Mouse (Mus musculus) left cerebral cortex, adult 18-20 months (tissue): Measurements from ENCODE around the gene Kyat1. TPM values are rescaled to one million over a fixed set of nuclear protein-coding genes. Genes with fewer than 3 reads are reported as not detected.
"Not testable (repeated sequence)": the region's sequence is repeated elsewhere in the genome, so short reads cannot be mapped to it uniquely, and the experiment has no call there.

Source experiments
- DNase-seq, 2 experiments: peaks; one replicate each; pipeline ENCODE4 v3.0.0; 2021 to 2022; ENCODE audit warnings: low spot score in 2 of 2, mixed read lengths in 1 of 2
- total RNA-seq, 2 experiments: library from RNA; stranded (reverse); gene quantifications; 2 replicates each; pipeline ENCODE4 v1.2.3; 2021

Gene Kyat1
- total RNA-seq, 2 experiments from 2014 or later, result 13.9 to 14.1 TPM

DNA sequence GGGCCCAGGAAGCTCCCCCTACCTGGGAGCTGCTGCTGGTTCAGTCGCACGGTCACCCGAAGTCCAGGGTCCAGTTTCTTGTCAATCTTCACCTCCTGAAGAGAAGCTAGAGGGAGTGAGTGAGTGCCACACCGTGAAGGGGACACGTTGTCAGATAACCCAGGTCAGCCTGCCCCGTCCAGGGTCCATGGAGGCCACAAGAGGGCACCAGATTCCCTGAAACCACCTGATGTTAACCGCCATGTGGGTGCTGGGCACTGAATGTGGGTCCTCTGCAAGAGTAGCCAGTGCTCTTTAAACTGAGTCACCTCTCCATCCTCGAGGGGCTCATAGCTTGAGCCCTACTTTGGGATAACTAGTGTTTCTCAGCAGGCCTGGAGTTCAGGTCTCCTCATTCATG, 29.8 kb downstream of the Kyat1 start:
- no peak for DNase-seq

GRCm38 (mm10) chr2:30173541-30174240, 32.0 kb downstream of the Kyat1 start:
- DNase-seq, result no peak

DNA sequence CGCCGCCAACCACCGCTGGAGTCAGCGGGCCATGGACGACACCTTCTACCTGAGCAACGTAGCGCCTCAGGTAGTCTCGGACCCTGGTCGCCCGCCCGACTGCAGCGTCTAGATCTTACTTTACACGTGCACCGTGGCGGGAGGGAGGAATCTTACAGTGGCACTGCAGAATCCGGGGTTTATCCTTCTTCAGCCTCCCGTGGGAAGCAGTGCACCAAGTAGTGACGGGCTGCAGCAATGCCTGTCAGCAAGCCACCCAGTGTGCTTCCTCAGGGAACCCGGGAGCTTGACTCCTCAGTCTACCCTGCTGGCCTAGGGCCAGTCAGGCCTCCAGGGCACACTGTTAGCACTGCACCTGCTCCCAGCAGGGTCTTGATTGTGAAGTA, 33.7 kb downstream of the Kyat1 start:
- DNase-seq, result no peak

- peak; percentile 82 to 89 for DNase-seq
These were observed 34.2 kb downstream of the Kyat1 start, which contains the start of gene Endog for GRCm38 (mm10) chr2:30171371-30171996. TSS of gene Endog (plus strand) at chr2:30171493.

GRCm38 (mm10) chr2:30166677-30167076, 39.0 kb downstream of the Kyat1 start:
- DNase-seq, result no peak

- DNase-seq, result no peak
These were observed 41.2 kb downstream of the Kyat1 start for GRCm38 (mm10) chr2:30164340-30164932.

GRCm38 (mm10) chr2:30161809-30162208, 43.8 kb downstream of the Kyat1 start:
- DNase-seq, result no peak

GRCm38 (mm10) chr2:30159871-30160270, 45.8 kb downstream of the Kyat1 start:
- DNase-seq, result not testable (repeated sequence)

GRCm38 (mm10) chr2:30152616-30153015, 53.0 kb downstream of the Kyat1 start:
- DNase-seq, result no peak

DNA sequence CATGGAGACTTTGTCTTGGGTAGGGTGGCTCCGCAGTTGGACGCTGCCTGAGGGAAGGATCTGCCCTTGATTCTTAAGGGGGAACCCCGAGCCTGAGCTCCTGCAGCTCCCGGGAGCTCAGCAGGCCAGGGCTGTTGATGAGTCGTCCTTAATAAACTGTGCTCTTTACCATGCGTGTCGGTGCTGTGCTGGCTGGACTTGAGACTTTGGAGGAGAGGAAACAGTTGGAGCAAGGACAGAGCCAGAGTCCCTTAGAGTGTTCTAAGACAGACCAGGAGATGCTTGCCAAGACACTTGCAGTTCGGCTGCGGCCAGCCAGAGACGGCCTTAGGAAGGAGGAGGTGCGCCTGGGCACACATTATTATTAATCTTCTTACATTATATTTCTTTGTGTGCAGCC, 53.8 kb downstream of the Kyat1 start:
- DNase-seq, result no peak

GRCm38 (mm10) chr2:30147466-30147865, 58.2 kb downstream of the Kyat1 start:
- no peak for DNase-seq

DNA sequence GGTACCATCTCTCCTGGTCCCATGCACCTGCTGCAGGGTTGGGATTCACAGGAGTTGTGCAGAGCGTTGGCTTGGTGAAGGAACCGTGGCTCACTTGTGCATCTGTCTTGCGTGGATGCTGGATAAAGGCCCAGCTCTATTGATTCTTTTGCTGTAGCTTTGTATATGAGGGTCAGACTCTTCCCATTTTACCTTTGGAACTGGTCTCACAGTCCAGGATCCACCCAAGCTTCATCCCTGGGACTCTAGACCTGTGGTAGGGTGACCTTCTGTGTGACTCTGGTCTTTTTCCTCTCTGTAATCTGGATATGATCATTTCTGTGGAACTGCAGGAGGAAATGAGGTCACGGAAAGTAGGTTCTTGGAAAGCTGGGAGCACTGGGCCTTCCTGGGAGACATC, 61.2 kb downstream of the Kyat1 start:
- DNase-seq, result no peak

- DNase-seq, result not testable (repeated sequence)
These were observed 65.6 kb downstream of the Kyat1 start for GRCm38 (mm10) chr2:30140021-30140420.

GRCm38 (mm10) chr2:30136458-30136857, 69.2 kb downstream of the Kyat1 start:
- no peak for DNase-seq

Other genes with a start within 250 kb of the Kyat1 start
- 100 to 1,000 TPM; 825 to 827 TPM for gene Sptan1, start 240.3 kb downstream of the Kyat1 start, total RNA-seq
- gene Wdr34, start 157.0 kb downstream of the Kyat1 start, total RNA-seq, result 10 to 100 TPM; 39.5 to 45.2 TPM
- gene Set, start 148.5 kb downstream of the Kyat1 start, total RNA-seq, result 100 to 1,000 TPM; 191 to 199 TPM
- 1 to 10 TPM; 3.8 TPM for gene Pkn3, start 128.2 kb downstream of the Kyat1 start, total RNA-seq
- 1 to 10 TPM; 6.1 to 6.7 TPM for gene Zdhhc12, start 112.2 kb downstream of the Kyat1 start, total RNA-seq
- gene Zer1, start 81.3 kb downstream of the Kyat1 start, total RNA-seq, result 100 to 1,000 TPM; 146 to 156 TPM
- gene Tbc1d13, start 72.1 kb downstream of the Kyat1 start, total RNA-seq, result 10 to 100 TPM; 43.7 to 50.5 TPM
- 10 to 100 TPM; 19.3 to 23.3 TPM for gene Endog, start 34.4 kb downstream of the Kyat1 start, total RNA-seq
- gene Spout1, start 27.4 kb downstream of the Kyat1 start, total RNA-seq, result 10 to 100 TPM; 32.5 to 33.9 TPM
- gene Lrrc8a, start 31.9 kb upstream of the Kyat1 start, total RNA-seq, result 10 to 100 TPM; 58.2 to 62.6 TPM
- 10 to 100 TPM in 1 of 2 experiments, 1 to 10 TPM in 1; 9.5 to 10.3 TPM for gene Gm28035, start 34.7 kb upstream of the Kyat1 start, total RNA-seq
- gene Phyhd1, start 60.4 kb upstream of the Kyat1 start, total RNA-seq, result 10 to 100 TPM; 17.7 to 19.6 TPM
- not detected for gene Gm28038, start 75.2 kb upstream of the Kyat1 start, total RNA-seq
- gene Dolk, start 80.5 kb upstream of the Kyat1 start, total RNA-seq, result 10 to 100 TPM; 19.7 to 22.0 TPM
- 10 to 100 TPM; 21.3 to 24.1 TPM for gene Nup188, start 80.5 kb upstream of the Kyat1 start, total RNA-seq
- gene Sh3glb2, start 153.5 kb upstream of the Kyat1 start, total RNA-seq, result 100 to 1,000 TPM; 295 to 306 TPM
- 100 to 1,000 TPM; 108 to 120 TPM for gene Miga2, start 158.4 kb upstream of the Kyat1 start, total RNA-seq
- 10 to 100 TPM; 24.2 to 27.5 TPM for gene Dolpp1, start 186.4 kb upstream of the Kyat1 start, total RNA-seq
- gene Crat, start 210.0 kb upstream of the Kyat1 start, total RNA-seq, result 10 to 100 TPM; 53.7 to 57.3 TPM
- 100 to 1,000 TPM; 182 to 189 TPM for gene Ptpa, start 210.2 kb upstream of the Kyat1 start, total RNA-seq